Mouse (Mus musculus) CD4-positive, CD25-positive, alpha-beta regulatory T cell, adult 2 months (primary cell): ENCODE results near the gene Acsm5.

ENCODE experiments used
- DNase-seq: peaks from one replicate; pipeline ENCODE4 v3.0.0-alpha.2; 2012; ENCODE audit warnings: low read depth, low spot score

Gene Acsm5

GRCm38 (mm10) chr7:119519163-119519562, at the start of gene Acsm5:
Acsm5 (plus strand) TSS chr7:119519463.
- no peak for DNase-seq

GRCm38 (mm10) chr7:119476500-119477389, 42.5 kb upstream of the Acsm5 start:
- DNase-seq: peak; percentile 1

- DNase-seq: no peak
Observed at GRCm38 (mm10) chr7:119479256-119479655, 40.0 kb upstream of the Acsm5 start, which contains the start of gene Umod. Umod (minus strand) TSS chr7:119479282.

- no peak for DNase-seq
Observed at GRCm38 (mm10) chr7:119484154-119484553, 35.1 kb upstream of the Acsm5 start.

GRCm38 (mm10) chr7:119486683-119487082, 32.6 kb upstream of the Acsm5 start:
- DNase-seq: no peak

GRCm38 (mm10) chr7:119490041-119490780, 29.1 kb upstream of the Acsm5 start:
- no peak for DNase-seq

- DNase-seq: no peak
Observed at GRCm38 (mm10) chr7:119511143-119511542, 8.1 kb upstream of the Acsm5 start.

- no peak for DNase-seq
Observed at GRCm38 (mm10) chr7:119513056-119513455, 6.2 kb upstream of the Acsm5 start.

- DNase-seq: peak; percentile 37
Observed at GRCm38 (mm10) chr7:119515492-119516271, 3.6 kb upstream of the Acsm5 start.

- no peak for DNase-seq
Observed at GRCm38 (mm10) chr7:119516272-119516558, 3.0 kb upstream of the Acsm5 start.

- peak; percentile 26 for DNase-seq
Observed at GRCm38 (mm10) chr7:119519654-119520053, 391 bp downstream of the Acsm5 start.

GRCm38 (mm10) chr7:119521816-119522215, 2.6 kb downstream of the Acsm5 start:
- no peak for DNase-seq

GRCm38 (mm10) chr7:119522385-119522784, 3.1 kb downstream of the Acsm5 start:
- DNase-seq: no peak

- DNase-seq: no peak
Observed at GRCm38 (mm10) chr7:119523389-119523788, 4.1 kb downstream of the Acsm5 start, which contains the start of gene Pdilt. Pdilt (minus strand) TSS chr7:119523489.

- no peak for DNase-seq
Observed at GRCm38 (mm10) chr7:119525881-119526281, 6.6 kb downstream of the Acsm5 start.

- DNase-seq: no peak
Observed at GRCm38 (mm10) chr7:119526486-119526885, 7.2 kb downstream of the Acsm5 start.

GRCm38 (mm10) chr7:119527135-119527534, 7.9 kb downstream of the Acsm5 start:
- DNase-seq: no peak

GRCm38 (mm10) chr7:119527548-119527947, 8.3 kb downstream of the Acsm5 start:
- DNase-seq: no peak

GRCm38 (mm10) chr7:119528617-119529016, 9.4 kb downstream of the Acsm5 start:
- no peak for DNase-seq

GRCm38 (mm10) chr7:119532924-119533323, 13.7 kb downstream of the Acsm5 start:
- DNase-seq: no peak

- no peak for DNase-seq
Observed at GRCm38 (mm10) chr7:119534389-119534788, 15.1 kb downstream of the Acsm5 start.

- no peak for DNase-seq
Observed at GRCm38 (mm10) chr7:119542445-119542844, 23.2 kb downstream of the Acsm5 start.
